Mouse (Mus musculus): ENCODE data around the gene F2.

The F2 gene

GRCm38 (mm10) chr2:91636229-91636628 is at the start of gene F2:
Gene F2, minus strand, starts transcription at chr2:91636414.
- no peak for DNase-seq

- DNase-seq, result no peak
Measured at GRCm38 (mm10) chr2:91683919-91684318, 47.7 kb upstream of the F2 start.

DNA sequence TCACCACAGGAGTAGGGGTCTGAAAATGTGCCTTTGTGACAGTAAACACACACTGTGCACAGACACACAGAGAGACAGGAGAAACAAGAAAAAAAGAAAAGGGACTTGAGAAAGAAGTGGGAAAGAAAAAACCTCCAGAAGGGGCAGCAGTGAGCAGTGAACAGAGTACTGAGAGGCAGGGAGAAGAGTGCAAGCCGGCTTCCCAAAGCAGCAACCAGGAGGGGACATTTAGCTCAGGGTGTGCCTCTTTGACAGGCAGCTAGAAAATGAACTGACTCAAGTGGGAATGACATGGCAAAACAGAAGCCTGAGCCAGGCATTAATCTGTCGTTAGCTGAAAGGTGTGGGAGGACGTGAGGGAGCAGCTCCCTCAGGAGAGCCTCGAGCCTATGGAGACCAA is 46.6 kb upstream of the F2 start:
- no peak for DNase-seq

- no peak for DNase-seq
Measured at GRCm38 (mm10) chr2:91676961-91677360, 40.7 kb upstream of the F2 start.

DNA sequence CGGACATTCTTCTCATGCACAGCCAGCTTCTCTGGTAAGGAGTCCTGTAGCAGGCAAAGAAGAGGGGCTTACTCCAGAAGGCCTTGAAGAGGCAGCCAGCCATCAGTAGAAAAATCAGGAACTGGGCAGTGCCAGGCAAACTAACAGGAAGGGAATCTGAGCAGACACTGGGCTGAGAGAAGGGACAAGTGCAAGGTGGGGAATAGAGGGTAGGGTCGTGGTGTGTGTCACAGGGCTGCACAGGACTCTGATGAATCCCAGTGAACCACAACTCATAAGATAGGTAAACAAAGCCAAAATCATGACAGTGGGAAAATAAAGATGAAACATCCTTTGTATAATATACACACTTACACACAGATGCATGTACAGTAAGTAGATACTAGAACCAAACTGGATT is 40.2 kb upstream of the F2 start:
- DNase-seq, result no peak

- DNase-seq, result no peak
Measured at GRCm38 (mm10) chr2:91674895-91675294, 38.7 kb upstream of the F2 start.

GRCm38 (mm10) chr2:91673587-91673986 is 37.4 kb upstream of the F2 start:
- no peak for DNase-seq

DNA sequence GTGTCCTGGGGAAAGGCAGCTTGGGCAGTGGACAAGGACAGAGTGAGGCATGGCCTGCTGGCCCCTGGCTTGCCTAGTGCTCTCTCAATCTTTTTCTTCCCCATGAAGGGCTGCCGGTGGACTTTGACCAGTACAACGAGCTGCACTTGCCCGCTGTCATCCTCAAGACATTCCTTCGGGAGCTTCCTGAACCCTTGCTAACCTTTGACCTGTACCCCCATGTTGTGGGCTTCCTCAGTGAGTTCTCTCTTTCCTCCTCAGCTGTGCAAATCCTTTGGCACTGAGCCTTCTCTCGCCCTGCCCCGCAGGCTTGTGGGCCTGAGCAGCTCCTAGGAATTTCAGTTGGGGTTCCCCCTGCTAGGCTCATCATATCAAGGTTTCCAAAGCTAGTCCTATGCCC is 33.8 kb upstream of the F2 start:
- no peak for DNase-seq

GRCm38 (mm10) chr2:91669326-91669725 is 33.1 kb upstream of the F2 start:
- DNase-seq, result no peak

DNA sequence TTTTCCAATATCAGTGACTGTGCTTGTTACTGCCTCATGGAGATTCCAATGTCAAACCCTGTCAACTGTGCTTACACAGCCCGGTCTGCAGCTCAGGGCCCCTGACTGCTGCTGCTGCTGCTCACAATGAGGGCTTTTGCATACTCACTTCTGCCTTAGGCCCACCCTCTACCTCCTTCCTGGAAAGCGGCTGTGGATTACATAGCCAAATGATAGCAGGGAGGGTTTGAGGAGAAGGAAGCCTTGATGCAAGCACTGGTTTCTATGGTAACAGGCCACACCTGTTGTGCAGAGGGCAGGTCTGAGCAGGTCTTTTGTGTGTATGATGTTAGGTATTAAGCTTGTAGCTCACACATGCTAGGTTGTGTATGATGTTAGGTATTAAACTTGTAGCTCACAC is 31.5 kb upstream of the F2 start:
- DNase-seq, result no peak

DNA sequence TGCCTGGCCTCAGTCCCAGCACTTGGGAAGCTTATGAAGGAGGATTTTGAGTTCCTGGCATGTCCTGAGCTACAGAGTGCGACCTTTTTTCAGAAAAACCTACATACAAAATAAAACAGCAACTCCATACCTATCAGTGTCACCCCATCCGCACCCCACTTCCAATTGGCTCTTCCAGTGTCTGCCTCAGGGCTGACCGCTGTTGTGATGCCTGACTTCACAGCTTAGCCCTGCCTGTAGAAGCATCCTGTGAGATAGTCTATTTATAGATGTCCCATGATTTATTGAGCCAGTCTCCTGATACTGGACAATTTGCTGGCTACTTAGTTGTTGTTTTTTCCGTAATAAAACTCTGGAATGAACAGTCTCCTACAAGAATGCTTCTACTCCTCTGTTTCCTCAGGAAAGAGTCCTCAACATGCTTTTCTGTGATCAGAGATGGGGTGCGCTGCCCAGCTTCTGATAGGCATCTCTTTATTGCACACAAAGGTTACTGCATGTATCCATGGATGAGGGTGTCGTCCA is 30.2 kb upstream of the F2 start:
- DNase-seq, result no peak

GRCm38 (mm10) chr2:91664780-91665179 is 28.6 kb upstream of the F2 start:
- DNase-seq, result no peak

- no peak for DNase-seq
Measured at GRCm38 (mm10) chr2:91660981-91661380, 24.8 kb upstream of the F2 start.

GRCm38 (mm10) chr2:91659657-91660056 is 23.4 kb upstream of the F2 start:
- DNase-seq, result no peak

DNA sequence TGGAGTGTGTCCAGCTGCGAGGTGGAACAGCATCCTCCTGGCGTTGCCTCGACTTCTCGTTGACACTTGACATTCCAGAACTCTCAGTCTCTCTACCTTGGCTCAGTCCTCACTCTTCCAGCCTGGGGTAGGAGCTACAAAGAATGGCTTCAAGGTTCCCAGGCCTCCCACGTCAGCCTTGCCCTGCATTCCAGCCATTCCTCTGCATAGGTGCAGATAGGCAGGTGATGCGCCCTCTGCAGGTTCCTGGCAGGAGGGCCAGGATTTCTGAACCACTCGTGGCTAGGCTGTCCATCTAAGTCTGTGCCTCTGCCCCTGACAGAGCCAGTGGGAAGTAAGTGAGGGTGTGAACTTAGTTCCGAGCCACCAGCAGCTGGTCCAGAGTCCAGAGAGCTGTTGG is 20.6 kb upstream of the F2 start:
- DNase-seq, result no peak

GRCm38 (mm10) chr2:91655827-91656226 is 19.6 kb upstream of the F2 start:
- no peak for DNase-seq

DNA sequence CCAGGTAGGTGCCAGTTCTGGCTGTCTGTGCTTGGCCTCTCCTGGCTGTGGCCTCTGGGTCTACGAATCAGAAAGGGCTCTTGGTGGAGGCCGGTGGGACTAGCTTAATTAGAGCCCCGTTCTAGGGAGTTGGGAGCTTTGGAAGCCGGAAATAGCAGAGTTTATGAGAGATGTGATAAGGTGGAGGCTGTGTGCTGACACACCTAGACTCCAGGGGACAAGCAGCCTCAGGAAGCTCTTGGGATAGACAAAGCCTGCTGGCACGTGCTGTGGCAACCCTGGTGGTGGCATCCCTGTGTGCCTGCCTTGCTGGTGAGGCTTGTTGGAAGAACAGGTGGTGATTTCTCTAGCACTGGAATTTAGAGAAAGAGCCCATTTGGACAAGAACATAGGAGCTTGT is 19.2 kb upstream of the F2 start:
- no peak for DNase-seq

- DNase-seq, result no peak
Measured at GRCm38 (mm10) chr2:91652863-91653262, 16.6 kb upstream of the F2 start.

DNA sequence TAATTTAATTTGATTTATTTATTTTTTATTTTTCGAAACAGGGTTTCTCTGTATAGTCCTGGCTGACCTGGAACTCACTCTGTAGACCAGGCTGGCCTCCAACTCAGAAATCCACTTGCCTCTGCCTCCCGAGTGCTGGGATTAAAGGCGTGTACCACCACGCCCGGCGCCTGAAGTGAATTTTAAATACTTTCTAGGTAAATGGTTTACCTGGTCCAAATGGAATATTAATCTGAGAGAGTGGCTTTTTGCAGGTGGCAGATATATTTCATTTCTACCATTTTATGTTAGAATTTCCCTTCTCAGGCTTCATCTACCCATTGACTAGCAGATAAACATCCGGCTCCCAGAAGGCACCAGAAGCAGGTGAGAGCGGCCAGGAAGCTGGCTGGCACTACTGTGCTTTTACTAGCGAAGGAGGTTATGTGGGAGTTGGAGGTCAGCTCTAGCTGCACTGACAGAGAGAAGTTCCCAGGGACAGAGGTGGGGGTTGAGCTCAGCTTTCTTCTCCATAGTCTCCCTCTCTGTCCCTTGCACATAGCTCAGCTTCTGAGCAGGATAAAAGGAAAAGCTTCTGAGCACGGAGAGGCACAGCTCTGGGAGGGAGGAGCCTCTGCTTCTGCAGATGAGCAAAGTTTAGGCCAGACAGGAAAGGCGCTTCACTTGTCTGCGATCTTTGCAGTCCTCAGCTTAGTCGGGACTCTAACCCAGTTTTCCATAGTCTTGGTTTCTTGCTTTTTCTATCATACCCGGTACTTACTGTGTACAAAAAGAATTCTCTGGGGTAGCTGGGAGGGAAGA is 15.4 kb upstream of the F2 start:
- DNase-seq, result no peak

DNA sequence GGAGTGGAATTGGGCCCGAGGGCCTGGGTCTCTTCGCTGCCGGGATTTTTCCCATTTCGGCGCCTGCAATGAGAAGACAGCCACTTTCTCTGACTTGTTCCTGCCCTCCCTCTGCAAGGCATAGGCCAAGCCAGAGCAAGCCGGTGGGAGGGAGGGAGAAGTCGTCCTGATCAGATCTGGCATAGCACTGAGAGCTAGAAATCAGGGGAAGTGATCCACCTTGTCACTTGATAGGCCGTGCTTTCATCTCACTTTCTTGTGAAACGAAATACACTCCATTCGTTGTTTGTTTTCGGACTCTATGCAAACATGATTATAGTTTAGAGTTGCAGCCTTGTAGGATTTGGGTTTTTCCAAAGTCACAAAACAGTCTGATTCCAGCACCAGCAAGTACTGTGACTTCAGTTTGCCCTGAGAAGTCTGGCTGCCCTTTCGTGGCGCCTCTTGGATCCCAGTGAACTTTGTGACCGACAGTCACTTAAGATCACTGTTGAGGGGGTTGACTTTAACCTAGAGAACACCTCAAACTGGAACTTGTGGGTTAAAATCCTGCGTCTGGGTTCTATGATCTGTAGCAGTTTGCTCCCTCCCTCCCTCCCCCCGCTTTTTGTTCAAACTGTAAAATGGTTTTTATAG is 14.3 kb upstream of the F2 start:
- no peak for DNase-seq

DNA sequence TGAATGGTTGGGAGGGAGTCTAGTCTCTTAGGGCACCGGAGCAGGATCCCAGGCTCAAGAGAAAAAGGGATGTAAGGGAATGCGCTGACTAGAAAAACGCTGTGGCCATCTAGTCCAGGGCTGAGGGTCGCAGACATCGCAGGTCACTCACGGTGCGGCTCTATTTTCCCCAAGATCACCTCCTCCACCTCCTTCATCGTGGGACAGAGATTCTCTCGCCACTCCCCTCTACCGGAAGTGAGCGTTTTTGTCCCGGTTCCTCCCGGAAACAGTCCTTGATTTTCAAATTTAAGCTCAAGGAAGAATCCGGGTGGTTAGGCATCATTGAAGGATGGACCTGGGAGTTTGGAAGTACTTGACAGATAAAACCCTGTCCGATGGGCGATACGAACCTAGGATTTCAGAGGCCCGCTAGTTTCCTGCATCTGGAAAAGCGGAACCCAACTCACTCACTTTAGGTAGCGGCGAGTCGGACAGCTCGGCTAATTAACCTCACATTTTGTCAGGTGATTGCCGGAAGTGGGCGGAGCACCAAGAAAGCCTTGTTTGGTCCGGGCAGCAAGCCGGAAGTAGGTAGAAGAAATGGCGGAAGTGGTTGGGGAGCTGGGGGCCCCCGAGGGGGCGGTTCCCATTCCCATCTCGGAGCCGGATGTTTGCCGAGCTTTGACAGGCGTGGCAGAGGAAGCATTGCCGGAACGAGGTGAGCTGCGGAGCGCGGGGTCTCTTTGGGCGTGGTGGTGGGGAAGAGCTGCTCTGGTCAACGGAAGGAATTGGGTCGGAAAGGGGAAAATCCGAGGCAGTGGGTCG is 13.5 kb upstream of the F2 start, which contains the start of the genes Zfp408 and Arhgap1:
Zfp408 (minus strand) TSS at position 239 of the 807 bp plus-strand sequence.
Arhgap1 (plus strand) TSS at position 308 of the 807 bp plus-strand sequence.
- peak; percentile 90 to 92 for DNase-seq

- DNase-seq, result peak in 1 of 2 experiments; percentile 17
Measured at GRCm38 (mm10) chr2:91649152-91649551, 12.9 kb upstream of the F2 start.

GRCm38 (mm10) chr2:91646733-91647132 is 10.5 kb upstream of the F2 start:
- peak; percentile 36 to 63 for DNase-seq

Measured in spleen, adult 18-20 months (tissue).